8 mouse cellular contexts compared by ENCODE assay signal in genomic region chr11:97315504-97316503, GRCm38 (mm10). TPM values are rescaled to one million over a fixed set of nuclear protein-coding genes. Genes with fewer than 3 reads are reported as not detected.
DNase-seq lines count a peak whose midpoint lies in the region; ATAC-seq and TF ChIP-seq lines count a peak whose summit lies in the region.

Gene Mrpl45, plus strand, starts transcription at chr11:97315716.

- H3ac ChIP-seq in myocyte (ENCODE audit: control insufficient read depth, insufficient read length), result no peak within 1 kb of the TSS

- H3K4me1 ChIP-seq in heart, embryonic 11.5 days (ENCODE audit: control insufficient read depth, insufficient read depth, low read length), result peaks cover 9% of the 10 kb centered on the region
- H3K4me1 ChIP-seq in kidney, embryonic 16.5 days (ENCODE audit: insufficient read depth, low read length), result peaks cover 20% of the 10 kb centered on the region
- H3K4me1 ChIP-seq in liver, adult 2 months (ENCODE audit: control insufficient read depth, insufficient read depth, low read length), result peaks cover 3% of the 10 kb centered on the region; the same call in 1 of the 2 replicates

- WGBS in heart, embryonic 11.5 days (ENCODE audit: insufficient replicate concordance), result under 1% methylated on average over 50 of the region's 50 CpGs
- WGBS in kidney, embryonic 16.5 days, result under 1% methylated on average over 50 of the region's 50 CpGs
- WGBS in liver, adult 2 months, result under 1% methylated on average over 50 of the region's 50 CpGs

- H3K4me2 ChIP-seq in heart, embryonic 11.5 days, result peak within 1 kb of the TSS; percentile 69
- peak within 1 kb of the TSS; percentile 63 for H3K4me2 ChIP-seq in kidney, embryonic 16.5 days (replicated peaks; ENCODE audit: low read depth, low read length)
- H3K4me2 ChIP-seq in myocyte (ENCODE audit: low read depth), result peak within 1 kb of the TSS; percentile 77

- no peaks in the 10 kb centered on the region for H3K27me3 ChIP-seq in heart, embryonic 11.5 days (ENCODE audit: control insufficient read depth, insufficient read depth, low read length)
- H3K27me3 ChIP-seq in kidney, embryonic 16.5 days (ENCODE audit: insufficient read depth, low read length), result no peaks in the 10 kb centered on the region
- no peaks in the 10 kb centered on the region for H3K27me3 ChIP-seq in liver, adult 2 months (ENCODE audit: control insufficient read depth, insufficient read depth, low read length)
- no peaks in the 10 kb centered on the region for H3K27me3 ChIP-seq in myocyte (ENCODE audit: control insufficient read depth, insufficient read depth, insufficient read length)
- no peaks in the 10 kb centered on the region; the same call in 1 of the 2 replicates for H3K27me3 ChIP-seq in splenic B cell, adult 2 months (ENCODE audit: control insufficient read depth, insufficient read depth, low read length, poor library complexity, severe bottlenecking)

- H3K9me3 ChIP-seq in heart, embryonic 11.5 days (replicated peaks; ENCODE audit: control insufficient read depth, low read length), result no peaks in the 10 kb centered on the region
- no peaks in the 10 kb centered on the region for H3K9me3 ChIP-seq in kidney, embryonic 16.5 days (ENCODE audit: low read length)

- H3K79me2 ChIP-seq in liver, adult 2 months (ENCODE audit: control insufficient read depth, insufficient read depth, low read length), result no peaks in the 10 kb centered on the region
- H3K79me2 ChIP-seq in myocyte (ENCODE audit: control insufficient read depth, insufficient read depth), result peaks cover 12% of the 10 kb centered on the region

- H3K36me3 ChIP-seq in heart, embryonic 11.5 days (ENCODE audit: control insufficient read depth, insufficient read depth, low read length), result no peaks in the 10 kb centered on the region; the same call in 1 of the 2 replicates
- no peaks in the 10 kb centered on the region for H3K36me3 ChIP-seq in kidney, embryonic 16.5 days (ENCODE audit: insufficient read depth, low read length)
- no peaks in the 10 kb centered on the region for H3K36me3 ChIP-seq in liver, adult 2 months (ENCODE audit: control insufficient read depth, insufficient read depth, low read length)
- peaks cover 6% of the 10 kb centered on the region for H3K36me3 ChIP-seq in myocyte (ENCODE audit: control insufficient read depth, insufficient read depth)
- H3K36me3 ChIP-seq in splenic B cell, adult 2 months (ENCODE audit: control insufficient read depth, insufficient read depth, low read length, poor library complexity, severe bottlenecking), result no peaks in the 10 kb centered on the region

- H3K4me3 ChIP-seq in heart, embryonic 11.5 days (ENCODE audit: low read depth, low read length), result peak within 1 kb of the TSS; percentile 62
- peak within 1 kb of the TSS; percentile 71 for H3K4me3 ChIP-seq in kidney, embryonic 16.5 days (ENCODE audit: low read length)
- peak within 1 kb of the TSS; percentile 71 for H3K4me3 ChIP-seq in liver, adult 2 months (ENCODE audit: insufficient read depth, low read depth, low read length)
- peak within 1 kb of the TSS; percentile 36 for H3K4me3 ChIP-seq in myocyte

- H3K27ac ChIP-seq in heart, embryonic 11.5 days (ENCODE audit: low read depth, low read length), result peak within 1 kb of the TSS; percentile 74
- peak within 1 kb of the TSS; percentile 83 for H3K27ac ChIP-seq in kidney, embryonic 16.5 days (ENCODE audit: low read length)
- H3K27ac ChIP-seq in liver, adult 2 months (replicated peaks; ENCODE audit: insufficient read depth, low read depth, low read length), result peak within 1 kb of the TSS; percentile 41; the same call in 1 of the 2 replicates

- H3K9ac ChIP-seq in heart, embryonic 11.5 days (ENCODE audit: low read depth, low read length), result peak within 1 kb of the TSS; percentile 74
- peak within 1 kb of the TSS; percentile 72 for H3K9ac ChIP-seq in kidney, embryonic 16.5 days (replicated peaks; ENCODE audit: low read length)
- H3K9ac ChIP-seq in liver, adult 2 months (ENCODE audit: low read depth, low read length), result peak within 1 kb of the TSS; percentile 70

- DNase-seq in B cell, adult 2 months, result peak; percentile 98 to 99
- DNase-seq in brain, adult 2 months (ENCODE audit: low read depth, low spot score), result peak; percentile 98
- peak; percentile 88 for DNase-seq in liver, adult 2 months (ENCODE audit: extremely low read depth, low read depth, low spot score)
- DNase-seq in splenic B cell, adult 2 months (ENCODE audit: low read depth, low spot score), result peak; percentile 98

- TF ChIP-seq POLR2A in liver, adult 2 months (IDR thresholded peaks at IDR 0.05; ENCODE audit: extremely low read depth, insufficient read depth, low read length), result peak; percentile 53
- TF ChIP-seq POLR2A in myocyte (IDR thresholded peaks at IDR 0.05; ENCODE audit: insufficient read length, low read depth), result peak; percentile 84

- peak; percentile 99 for ATAC-seq in erythroblast, adult 5-6 weeks (replicated peaks; ENCODE audit: low FRiP score, poor library complexity, severe bottlenecking)
- peak; percentile 86 for ATAC-seq in heart, embryonic 11.5 days (replicated peaks; ENCODE audit: insufficient number of reproducible peaks, low FRiP score, low TSS enrichment)
- peak; percentile 93 for ATAC-seq in kidney, embryonic 16.5 days (ENCODE audit: low FRiP score, low TSS enrichment)

- TF ChIP-seq CTCF in liver, adult 2 months (IDR thresholded peaks at IDR 0.05; ENCODE audit: low read depth, low read length), result no peak

TF ChIP-seq in myocyte, 11 proteins besides CTCF, POLR2A, EP300 and RAD21:
- TF ChIP-seq USF1 (IDR thresholded peaks at IDR 0.05; ENCODE audit: low read depth) (peak; percentile 72), SRF (IDR thresholded peaks at IDR 0.05; ENCODE audit: control insufficient read depth, insufficient read length, low read depth) (no peak), CEBPB (IDR thresholded peaks at IDR 0.05; ENCODE audit: insufficient read depth, poor library complexity, severe bottlenecking) (no peak), TCF12 (IDR thresholded peaks at IDR 0.05; ENCODE audit: insufficient read depth, poor library complexity, severe bottlenecking) (no peak), MAX (IDR thresholded peaks at IDR 0.05; ENCODE audit: low read depth) (no peak), MYOG (IDR thresholded peaks at IDR 0.05; ENCODE audit: control insufficient read depth in 1 of 3, insufficient read depth in 1 of 3, insufficient read length in 2 of 3, low read depth in 2 of 3) (peak in 2 of 3 experiments; percentile 6 to 61), E2F4 (IDR thresholded peaks at IDR 0.05; ENCODE audit: insufficient read depth) (no peak), TCF3 (IDR thresholded peaks at IDR 0.05; ENCODE audit: insufficient read length, low read depth) (no peak), POLR2AphosphoS2 (IDR thresholded peaks at IDR 0.05; ENCODE audit: insufficient read length, low read depth) (peak; percentile 84), MYOD1 (IDR thresholded peaks at IDR 0.05; ENCODE audit: control insufficient read depth in 1 of 3, insufficient read length in 2 of 3, low read depth in 2 of 3) (peak in 2 of 3 experiments; percentile 82 to 87), REST (IDR thresholded peaks at IDR 0.05; ENCODE audit: insufficient read depth, insufficient read length) (no peak)
TF ChIP-seq in myocyte: peak in this region for 4.

RNA-seq across cellular contexts. Expression of gene Mrpl45, which starts in this region (rescaled TPM):
- total RNA-seq in erythroblast, adult 5-6 weeks (2015; ENCODE audit: low replicate concordance), result 3.6 and 7.3 TPM in 2 replicates
- 3.7 and 9.2 TPM in 2 replicates for total RNA-seq in erythroblast, adult 5-6 weeks (2017; ENCODE audit: low replicate concordance)
- polyA plus RNA-seq in heart, embryonic 11.5 days (2014; fragmentation: Nextera tagmentation; extraction: Ambion mirVana), result 64.2 and 70.3 TPM in 2 replicates
- 56.5 and 59.8 TPM in 2 replicates for polyA plus RNA-seq in kidney, embryonic 16.5 days (2015; fragmentation: Nextera tagmentation; extraction: Ambion mirVana)
- total RNA-seq in liver, adult 2 months (2014; rRNA removed), result 19.0 and 19.9 TPM in 2 replicates
- polyA plus RNA-seq in liver, adult 2 months (2012; rRNA removed), result 12.8 and 13.3 TPM in 2 replicates
- 36.3 TPM for polyA plus RNA-seq in myocyte (2012; fragmentation: generic; extraction: Trizol)

Comparison
In these comparisons a context has a peak if more than half of its experiments do, and no peak if none do; other contexts are left out.
1. Peak in every context shown above with its lines: DNase-seq, ATAC-seq, H3K4me3 ChIP-seq and H3K27ac ChIP-seq.